Mouse (Mus musculus): ENCODE data around the gene Arid3a. TPM values are rescaled to one million over a fixed set of nuclear protein-coding genes. Genes with fewer than 3 reads are reported as not detected.

The Arid3a gene
- 1.9 and 2.8 TPM in 2 replicates for polyA plus RNA-seq (2014; fragmentation: Nextera tagmentation; extraction: Ambion mirVana)

DNA sequence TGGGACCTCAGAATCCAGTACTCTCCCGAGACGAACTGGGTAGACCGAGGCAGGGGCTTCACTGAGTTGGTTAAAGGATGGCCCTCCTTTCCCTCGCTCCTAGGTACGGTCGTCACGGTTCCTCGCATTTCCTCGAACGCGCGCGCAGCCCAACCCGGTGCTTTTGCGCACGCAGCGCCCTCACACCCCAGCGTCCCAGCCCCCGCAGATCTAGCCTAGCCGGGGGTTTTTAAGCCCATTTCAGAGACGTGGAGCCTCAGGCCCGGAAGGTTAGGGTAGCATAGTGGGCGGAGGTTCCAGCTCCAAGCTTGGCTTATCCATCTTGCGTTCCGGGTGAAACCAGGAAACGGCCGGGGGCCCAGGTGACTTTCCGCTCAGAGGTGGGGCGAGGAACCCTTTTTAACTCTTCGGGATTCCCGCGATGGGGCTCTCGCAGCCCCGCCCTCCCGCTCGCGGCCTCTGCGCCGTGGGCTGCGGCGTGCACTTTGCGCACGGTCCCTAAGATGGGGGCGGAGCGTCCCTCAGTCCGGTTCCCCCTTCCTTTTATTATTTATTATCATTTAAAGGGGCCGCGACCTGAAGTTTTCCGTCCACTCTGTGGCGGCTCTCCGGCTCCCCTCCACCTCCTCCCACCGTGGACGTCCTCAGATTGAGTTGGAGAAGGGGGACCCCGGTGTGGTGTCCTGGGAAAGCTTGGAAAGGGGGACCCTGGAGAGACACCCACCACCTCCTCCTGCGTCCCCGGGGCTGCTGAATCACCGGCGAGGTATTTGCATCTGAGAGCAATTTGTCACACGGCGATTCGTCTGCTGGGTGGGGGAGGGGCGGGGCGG lies at the start of gene Arid3a:
Gene Arid3a (plus strand): TSS at position 553 of the 833 bp plus-strand sequence.
- Histone ChIP-seq H3K27me3 (ENCODE audit: control insufficient read depth, insufficient read depth, low read length) (peaks cover 18% of the 10 kb centered on the region), H3K36me3 (ENCODE audit: control insufficient read depth, insufficient read depth, low read length) (peaks cover 11% of the 10 kb centered on the region), H3K9ac (ENCODE audit: low read length) (peak within 1 kb of the TSS; percentile 95), H3K4me2 (ENCODE audit: low read length) (peak within 1 kb of the TSS; percentile 83), H3K4me1 (ENCODE audit: control insufficient read depth in 2 of 2, insufficient read depth in 2 of 2, low read length in 2 of 2) (peaks cover 9 to 29% of the 10 kb centered on the region in 2 experiments), H3K27ac (replicated peaks in 1 of 2; ENCODE audit: control insufficient read depth in 1 of 2, insufficient read depth in 1 of 2, low read depth in 2 of 2, low read length in 2 of 2) (peak within 1 kb of the TSS; percentile 88 to 94), H3K4me3 (ENCODE audit: control insufficient read depth in 1 of 2, insufficient read depth in 1 of 2, low read depth in 1 of 2, low read length in 2 of 2) (peak within 1 kb of the TSS; percentile 89 to 93), H3K9me3 (ENCODE audit: control insufficient read depth, low read length) (no peaks in the 10 kb centered on the region)
- ATAC-seq (ENCODE audit: insufficient number of reproducible peaks, insufficient read depth, low FRiP score, low read depth): peak; percentile 68
- WGBS: under 1% methylated on average over 63 of the region's 63 CpGs

DNA sequence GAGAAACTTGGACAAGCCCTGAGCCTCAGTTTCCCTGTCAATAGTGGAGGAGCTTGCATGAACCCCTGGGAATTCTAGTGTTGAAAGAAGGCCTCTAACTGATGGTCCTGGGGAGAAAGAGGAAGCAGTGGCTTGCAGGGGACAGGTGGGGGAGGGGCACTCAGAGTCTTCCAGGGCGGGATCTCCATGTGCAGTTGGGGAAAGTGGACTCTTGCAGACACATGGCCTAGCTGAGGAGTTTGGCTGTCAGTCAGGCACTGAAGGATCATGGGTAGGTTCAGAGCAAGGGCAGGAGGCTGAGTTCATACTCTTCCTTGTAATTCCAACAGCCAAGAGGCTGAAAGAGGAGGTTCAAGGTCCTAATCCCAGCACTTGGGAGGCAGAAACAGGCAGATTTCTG lies 49.7 kb upstream of the Arid3a start:
- Histone ChIP-seq H3K27me3 (ENCODE audit: control insufficient read depth, insufficient read depth, low read length) (peaks cover 4% of the 10 kb centered on the region; the same call in 1 of the 2 replicates), H3K9ac (ENCODE audit: low read length) (no peak overlapping the region), H3K4me2 (ENCODE audit: low read length) (no peak overlapping the region), H3K4me1 (ENCODE audit: control insufficient read depth in 2 of 2, insufficient read depth in 2 of 2, low read length in 2 of 2) (peaks cover 5 to 13% of the 10 kb centered on the region in 2 experiments; a peak in 3 of 4 replicates), H3K4me3 (ENCODE audit: control insufficient read depth in 1 of 2, insufficient read depth in 1 of 2, low read depth in 1 of 2, low read length in 2 of 2) (no peak overlapping the region), H3K9me3 (ENCODE audit: control insufficient read depth, low read length) (no peaks in the 10 kb centered on the region), H3K36me3 (ENCODE audit: control insufficient read depth, insufficient read depth, low read length) (no peaks in the 10 kb centered on the region), H3K27ac (replicated peaks in 1 of 2; ENCODE audit: control insufficient read depth in 1 of 2, insufficient read depth in 1 of 2, low read depth in 2 of 2, low read length in 2 of 2) (no peak overlapping the region)
- WGBS: 36% methylated on average over 1 of the region's 1 CpGs
- ATAC-seq (ENCODE audit: insufficient number of reproducible peaks, insufficient read depth, low FRiP score, low read depth): no peak

DNA sequence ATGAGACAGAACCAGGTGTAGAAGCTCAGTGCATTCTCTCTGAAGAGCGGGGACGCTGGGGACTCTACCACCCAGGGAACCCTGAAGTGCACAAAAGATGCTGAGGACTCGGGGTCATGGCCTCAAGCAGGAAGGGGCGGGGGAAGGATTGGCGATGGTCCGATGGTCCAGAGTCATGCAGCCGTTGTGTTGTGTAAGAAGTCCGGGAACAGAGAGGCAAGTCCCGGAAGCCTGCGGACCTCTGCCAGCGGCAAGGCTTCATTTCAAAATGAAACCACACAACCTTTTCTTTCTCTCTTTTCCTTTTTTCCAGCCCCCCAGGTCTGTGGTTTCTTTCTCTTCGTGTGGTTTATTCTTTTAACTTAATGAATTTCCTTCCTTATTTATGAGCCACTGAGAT lies 49.1 kb upstream of the Arid3a start:
- Histone ChIP-seq H3K27ac (replicated peaks in 1 of 2; ENCODE audit: control insufficient read depth in 1 of 2, insufficient read depth in 1 of 2, low read depth in 2 of 2, low read length in 2 of 2) (no peak overlapping the region), H3K4me1 (ENCODE audit: control insufficient read depth in 2 of 2, insufficient read depth in 2 of 2, low read length in 2 of 2) (peaks cover 9 to 15% of the 10 kb centered on the region in 2 experiments), H3K9ac (ENCODE audit: low read length) (no peak overlapping the region), H3K4me2 (ENCODE audit: low read length) (no peak overlapping the region), H3K4me3 (ENCODE audit: control insufficient read depth in 1 of 2, insufficient read depth in 1 of 2, low read depth in 1 of 2, low read length in 2 of 2) (no peak overlapping the region), H3K9me3 (ENCODE audit: control insufficient read depth, low read length) (no peaks in the 10 kb centered on the region), H3K36me3 (ENCODE audit: control insufficient read depth, insufficient read depth, low read length) (no peaks in the 10 kb centered on the region), H3K27me3 (ENCODE audit: control insufficient read depth, insufficient read depth, low read length) (peaks cover 7% of the 10 kb centered on the region)
- 57% methylated on average over 12 of the region's 12 CpGs for WGBS
- ATAC-seq (ENCODE audit: insufficient number of reproducible peaks, insufficient read depth, low FRiP score, low read depth): no peak

DNA sequence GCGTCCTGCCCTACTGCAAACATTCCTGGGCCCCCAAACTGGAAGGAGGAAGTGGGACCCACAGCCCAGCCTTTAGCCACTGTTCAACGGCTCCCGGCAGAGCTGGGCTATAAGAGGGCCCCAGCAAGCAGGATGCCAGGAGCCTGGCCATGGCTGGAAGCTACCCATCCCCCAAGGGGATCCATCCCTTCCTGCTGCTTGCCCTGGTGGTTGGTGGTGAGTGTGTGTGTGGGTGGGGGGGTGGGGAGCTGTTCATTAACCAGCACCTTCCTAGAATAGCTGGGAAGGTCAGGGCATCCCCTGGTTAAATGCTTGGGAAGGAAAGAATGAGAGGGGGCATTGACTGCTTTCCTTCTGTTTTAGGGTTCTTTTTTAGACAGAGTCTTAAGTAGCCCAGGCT lies 47.3 kb upstream of the Arid3a start:
- peaks cover 9 to 13% of the 10 kb centered on the region in 2 experiments for H3K4me1 ChIP-seq (ENCODE audit: control insufficient read depth in 2 of 2, insufficient read depth in 2 of 2, low read length in 2 of 2)
- ATAC-seq (ENCODE audit: insufficient number of reproducible peaks, insufficient read depth, low FRiP score, low read depth): no peak
- no peaks in the 10 kb centered on the region for H3K36me3 ChIP-seq (ENCODE audit: control insufficient read depth, insufficient read depth, low read length)
- H3K9me3 ChIP-seq (ENCODE audit: control insufficient read depth, low read length): no peaks in the 10 kb centered on the region
- H3K27ac ChIP-seq (replicated peaks in 1 of 2; ENCODE audit: control insufficient read depth in 1 of 2, insufficient read depth in 1 of 2, low read depth in 2 of 2, low read length in 2 of 2): no peak overlapping the region
- H3K4me2 ChIP-seq (ENCODE audit: low read length): no peak overlapping the region
- H3K27me3 ChIP-seq (ENCODE audit: control insufficient read depth, insufficient read depth, low read length): peaks cover 6% of the 10 kb centered on the region; the same call in 1 of the 2 replicates
- H3K4me3 ChIP-seq (ENCODE audit: control insufficient read depth in 1 of 2, insufficient read depth in 1 of 2, low read depth in 1 of 2, low read length in 2 of 2): no peak overlapping the region
- WGBS: 17% methylated on average over 3 of the region's 3 CpGs
- 0 out of 2 replicates have a peak overlapping the region, but pooled peaks have one; percentile 38 for H3K9ac ChIP-seq (ENCODE audit: low read length)

DNA sequence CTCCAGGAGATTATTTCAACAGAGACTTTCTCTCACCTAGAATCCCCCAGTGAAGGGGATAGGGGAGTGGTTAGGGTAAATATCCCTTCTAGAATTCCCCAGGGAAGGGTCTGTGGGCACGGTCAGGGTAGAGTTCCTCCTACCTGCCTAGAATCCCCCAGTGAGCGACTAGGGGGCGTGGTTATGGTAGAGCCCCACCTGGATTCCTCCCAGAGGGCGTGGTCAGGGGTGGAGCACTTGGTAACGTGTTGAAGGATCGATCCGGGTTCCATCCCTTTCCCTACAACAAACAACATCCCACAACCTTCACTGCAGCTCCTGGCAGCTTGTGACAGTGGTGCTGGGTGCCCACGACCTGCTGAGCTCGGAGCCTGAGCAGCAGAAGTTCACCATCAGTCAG lies 46.1 kb upstream of the Arid3a start:
- no peak for ATAC-seq (ENCODE audit: insufficient number of reproducible peaks, insufficient read depth, low FRiP score, low read depth)
- H3K4me3 ChIP-seq (ENCODE audit: control insufficient read depth in 1 of 2, insufficient read depth in 1 of 2, low read depth in 1 of 2, low read length in 2 of 2): no peak overlapping the region
- H3K36me3 ChIP-seq (ENCODE audit: control insufficient read depth, insufficient read depth, low read length): no peaks in the 10 kb centered on the region
- peaks cover 6% of the 10 kb centered on the region; the same call in 1 of the 2 replicates for H3K27me3 ChIP-seq (ENCODE audit: control insufficient read depth, insufficient read depth, low read length)
- H3K9ac ChIP-seq (ENCODE audit: low read length): no peak overlapping the region
- 26% methylated on average over 9 of the region's 9 CpGs for WGBS
- peaks cover 9 to 13% of the 10 kb centered on the region in 2 experiments for H3K4me1 ChIP-seq (ENCODE audit: control insufficient read depth in 2 of 2, insufficient read depth in 2 of 2, low read length in 2 of 2)
- no peaks in the 10 kb centered on the region for H3K9me3 ChIP-seq (ENCODE audit: control insufficient read depth, low read length)
- no peak overlapping the region for H3K4me2 ChIP-seq (ENCODE audit: low read length)
- no peak overlapping the region for H3K27ac ChIP-seq (replicated peaks in 1 of 2; ENCODE audit: control insufficient read depth in 1 of 2, insufficient read depth in 1 of 2, low read depth in 2 of 2, low read length in 2 of 2)

DNA sequence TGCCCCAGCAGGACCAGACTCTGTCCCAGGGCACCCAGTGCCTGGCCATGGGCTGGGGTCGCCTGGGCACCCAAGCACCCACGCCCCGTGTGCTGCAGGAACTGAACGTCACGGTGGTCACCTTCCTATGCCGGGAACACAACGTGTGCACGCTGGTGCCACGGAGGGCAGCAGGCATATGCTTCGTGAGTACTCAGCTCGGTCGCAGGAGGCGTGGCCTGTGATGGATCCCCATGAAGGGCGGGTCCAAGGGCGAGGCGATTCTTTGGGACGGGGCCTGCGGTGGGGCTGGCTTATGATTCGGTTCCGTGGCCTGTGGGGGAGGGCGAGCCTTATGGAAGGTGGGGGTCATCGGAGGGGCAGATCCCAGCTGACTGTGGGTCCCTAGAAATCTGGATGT lies 44.9 kb upstream of the Arid3a start:
- peak overlapping the region; percentile 58 for H3K4me2 ChIP-seq (ENCODE audit: low read length)
- H3K36me3 ChIP-seq (ENCODE audit: control insufficient read depth, insufficient read depth, low read length): no peaks in the 10 kb centered on the region
- 9% methylated on average over 21 of the region's 22 CpGs for WGBS
- H3K27ac ChIP-seq (replicated peaks in 1 of 2; ENCODE audit: control insufficient read depth in 1 of 2, insufficient read depth in 1 of 2, low read depth in 2 of 2, low read length in 2 of 2): no peak overlapping the region
- 0 out of 2 replicates have a peak overlapping the region, but pooled peaks have one; percentile 6 for H3K9ac ChIP-seq (ENCODE audit: low read length)
- peaks cover 9 to 13% of the 10 kb centered on the region in 2 experiments for H3K4me1 ChIP-seq (ENCODE audit: control insufficient read depth in 2 of 2, insufficient read depth in 2 of 2, low read length in 2 of 2)
- H3K4me3 ChIP-seq (ENCODE audit: control insufficient read depth in 1 of 2, insufficient read depth in 1 of 2, low read depth in 1 of 2, low read length in 2 of 2): peak overlapping the region; percentile 2 to 18; a peak in 2 of 4 replicates
- H3K9me3 ChIP-seq (ENCODE audit: control insufficient read depth, low read length): no peaks in the 10 kb centered on the region
- peaks cover 6% of the 10 kb centered on the region; the same call in 1 of the 2 replicates for H3K27me3 ChIP-seq (ENCODE audit: control insufficient read depth, insufficient read depth, low read length)
- no peak; the same call in 1 of the 2 replicates for ATAC-seq (ENCODE audit: insufficient number of reproducible peaks, insufficient read depth, low FRiP score, low read depth)

DNA sequence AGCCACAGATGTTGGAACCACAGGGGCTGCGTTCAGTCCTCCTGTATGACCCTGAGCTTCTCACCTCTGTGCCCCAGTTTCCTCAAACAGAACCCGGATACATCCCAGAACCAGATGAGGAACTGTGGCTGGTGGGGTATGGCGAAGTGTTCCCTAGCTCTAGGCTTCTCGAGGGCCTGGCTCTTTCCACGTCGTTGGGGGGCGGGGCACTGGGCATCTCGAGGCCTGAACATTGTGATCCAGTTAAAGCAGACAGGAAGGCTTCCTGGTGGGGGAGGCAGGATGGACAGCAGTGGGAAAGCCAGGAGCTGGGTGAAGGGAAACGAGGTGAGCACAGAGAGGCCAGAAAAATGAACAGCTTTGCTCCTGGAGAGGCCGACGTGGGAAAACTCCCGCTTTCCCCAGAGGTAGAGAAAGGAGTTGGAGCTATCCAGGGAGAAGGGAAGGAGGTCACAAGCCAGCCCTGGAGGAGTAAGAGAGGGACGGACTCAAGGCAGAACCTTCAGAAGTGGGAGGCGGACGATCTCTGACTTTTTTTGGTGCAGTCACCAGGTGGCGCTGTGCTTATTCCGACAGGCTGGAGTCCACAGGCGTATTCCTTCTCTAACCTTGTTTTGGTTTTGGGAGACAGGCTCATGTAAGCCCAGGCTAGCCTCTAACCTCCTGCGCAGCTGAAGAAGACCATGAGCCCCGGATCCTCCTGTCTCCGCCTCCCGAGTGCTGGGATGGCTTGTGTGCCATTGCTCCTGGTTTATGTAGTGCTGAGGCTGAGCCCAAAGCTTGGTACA lies 43.4 kb upstream of the Arid3a start:
- Histone ChIP-seq H3K4me1 (ENCODE audit: control insufficient read depth in 2 of 2, insufficient read depth in 2 of 2, low read length in 2 of 2) (peaks cover 9 to 13% of the 10 kb centered on the region in 2 experiments), H3K4me3 (ENCODE audit: control insufficient read depth in 1 of 2, insufficient read depth in 1 of 2, low read depth in 1 of 2, low read length in 2 of 2) (no peak overlapping the region), H3K27me3 (ENCODE audit: control insufficient read depth, insufficient read depth, low read length) (peaks cover 6% of the 10 kb centered on the region; the same call in 1 of the 2 replicates), H3K36me3 (ENCODE audit: control insufficient read depth, insufficient read depth, low read length) (no peaks in the 10 kb centered on the region), H3K9me3 (ENCODE audit: control insufficient read depth, low read length) (no peaks in the 10 kb centered on the region), H3K4me2 (ENCODE audit: low read length) (peak overlapping the region; percentile 23; the same call in 1 of the 2 replicates), H3K9ac (ENCODE audit: low read length) (no peak overlapping the region), H3K27ac (replicated peaks in 1 of 2; ENCODE audit: control insufficient read depth in 1 of 2, insufficient read depth in 1 of 2, low read depth in 2 of 2, low read length in 2 of 2) (no peak overlapping the region)
- 19% methylated on average over 22 of the region's 22 CpGs for WGBS
- no peak for ATAC-seq (ENCODE audit: insufficient number of reproducible peaks, insufficient read depth, low FRiP score, low read depth)
